Mouse (Mus musculus) gonadal fat pad, adult 2 months (tissue): ENCODE data around the gene Iqcn. TPM values are rescaled to one million over a fixed set of nuclear protein-coding genes. Genes with fewer than 3 reads are reported as not detected.
A peak's percentile ranks its signal among the peaks of the same experiment; 100 is the strongest.

Experiments used
- DNase-seq: peaks from one replicate; pipeline ENCODE4 v3.0.0-alpha.2; 2012; ENCODE audit warnings: low read depth
- polyA plus RNA-seq: library from polyadenylated mRNA; depleted of rRNA; stranded (reverse); fragments of >200 nt; gene quantifications from 2 replicates; pipeline ENCODE4 v1.2.3, GENCODE M21; 2012

The Iqcn gene
- polyA plus RNA-seq, 1 experiment: 0.55 TPM

GRCm38 (mm10) chr8:70729808-70730475 lies 26.7 kb downstream of the Iqcn start:
- DNase-seq: no peak

GRCm38 (mm10) chr8:70730956-70731355 lies 27.7 kb downstream of the Iqcn start:
- no peak for DNase-seq

DNA sequence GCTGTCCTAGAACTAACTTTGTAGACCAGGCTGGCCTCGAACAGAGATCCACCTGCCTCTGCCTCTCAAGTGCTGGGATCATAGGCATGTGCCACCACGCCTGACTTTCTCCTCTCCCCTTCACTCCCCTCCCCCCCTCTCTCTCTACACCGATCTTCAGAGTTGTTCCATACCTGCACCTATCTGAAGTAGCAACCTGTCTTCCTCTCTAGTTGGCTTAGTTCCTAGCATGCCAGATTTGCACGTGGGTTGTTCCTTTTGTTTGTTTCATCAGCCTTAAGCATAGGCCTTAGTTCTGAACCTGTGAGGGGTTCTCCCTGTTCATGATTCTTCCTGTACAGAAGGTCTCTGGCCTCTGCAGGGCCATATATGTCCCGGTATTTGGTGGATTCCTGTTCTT lies 34.4 kb downstream of the Iqcn start:
- no peak for DNase-seq

- DNase-seq: no peak
Observed at GRCm38 (mm10) chr8:70738211-70738610, 35.0 kb downstream of the Iqcn start.

GRCm38 (mm10) chr8:70741661-70742060 lies 38.4 kb downstream of the Iqcn start:
- no peak for DNase-seq

- no peak for DNase-seq
Observed at GRCm38 (mm10) chr8:70742176-70742575, 38.9 kb downstream of the Iqcn start.

DNA sequence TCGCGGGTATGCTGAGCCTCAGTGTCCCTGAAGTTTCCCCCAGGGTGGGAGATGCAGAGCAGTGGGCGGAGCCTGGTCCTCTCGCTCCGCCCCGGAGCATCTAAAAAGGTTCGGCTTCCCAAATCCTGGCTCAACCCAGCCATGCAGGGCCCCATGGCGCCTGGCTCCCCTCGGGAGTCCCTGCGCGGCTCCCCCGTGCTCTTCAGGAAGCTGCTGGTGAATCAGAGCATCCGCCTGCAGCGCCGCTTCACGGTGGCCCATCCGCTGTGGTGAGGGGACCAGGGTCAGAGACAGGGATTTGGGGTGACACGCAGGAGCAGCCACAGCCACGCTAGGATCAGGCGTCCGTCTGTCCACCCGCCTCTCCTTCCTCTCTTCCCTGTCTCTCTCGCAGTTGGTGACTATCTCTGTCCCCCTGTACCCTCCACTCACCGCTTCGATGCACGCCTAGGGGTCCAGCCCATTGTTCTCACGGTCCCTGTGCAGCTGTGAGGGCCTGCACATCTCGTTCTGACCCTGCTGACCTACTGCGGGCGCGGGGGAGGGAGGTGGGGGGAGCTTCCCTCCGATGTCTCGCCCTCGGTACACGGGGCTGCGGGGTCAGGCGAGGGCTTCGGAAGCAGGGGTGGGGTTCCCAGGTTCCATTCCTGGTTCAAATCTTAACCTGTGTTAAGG lies 39.9 kb downstream of the Iqcn start:
- no peak for DNase-seq

DNA sequence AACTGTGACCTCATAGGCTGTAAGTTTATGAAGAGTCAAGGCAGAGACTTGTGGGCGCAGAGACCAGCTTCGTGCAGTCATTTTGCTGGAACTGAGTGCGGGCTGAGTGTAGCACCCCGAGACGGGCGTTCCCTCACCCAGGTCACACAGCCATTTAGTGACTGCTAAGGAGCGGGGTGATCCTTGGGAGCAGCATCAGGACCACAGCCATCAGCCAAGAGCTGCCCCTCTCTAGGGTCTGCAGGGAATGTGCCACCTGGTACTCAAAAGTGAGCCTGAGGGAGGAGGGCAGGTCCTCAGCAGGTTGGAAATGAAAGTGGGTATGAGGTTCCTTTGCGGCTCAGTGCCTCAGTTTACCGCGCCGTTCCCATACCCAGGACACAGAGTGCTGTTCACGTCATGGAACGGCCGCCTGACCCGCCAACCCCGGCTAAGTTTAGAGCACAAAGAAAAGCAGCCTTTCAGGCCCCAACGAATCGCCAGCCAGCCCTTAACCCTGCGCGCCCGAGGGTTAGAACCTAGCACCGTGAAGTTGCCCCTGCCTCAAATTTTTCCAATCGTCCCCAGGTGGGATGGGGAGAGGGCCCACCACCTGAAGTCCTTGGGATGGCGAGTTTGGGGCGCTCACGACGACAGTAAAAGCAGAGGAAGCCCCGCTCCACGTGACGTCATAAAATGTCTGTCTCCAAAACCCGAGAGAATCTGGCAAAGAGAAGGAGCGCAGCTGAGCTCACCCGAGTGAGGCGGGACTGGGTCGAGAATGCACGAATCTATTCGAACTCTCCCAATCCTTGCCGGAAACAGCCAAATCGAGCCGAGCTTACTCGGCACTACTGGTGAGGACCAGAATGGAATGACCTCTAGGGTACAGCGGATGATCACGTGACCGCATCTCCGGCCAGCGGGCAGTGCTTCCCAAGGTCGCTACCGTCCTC lies 40.7 kb downstream of the Iqcn start:
- DNase-seq: no peak

GRCm38 (mm10) chr8:70744806-70745205 lies 41.5 kb downstream of the Iqcn start:
- no peak for DNase-seq

- DNase-seq: no peak
Observed at GRCm38 (mm10) chr8:70745691-70746220, 42.5 kb downstream of the Iqcn start.

DNA sequence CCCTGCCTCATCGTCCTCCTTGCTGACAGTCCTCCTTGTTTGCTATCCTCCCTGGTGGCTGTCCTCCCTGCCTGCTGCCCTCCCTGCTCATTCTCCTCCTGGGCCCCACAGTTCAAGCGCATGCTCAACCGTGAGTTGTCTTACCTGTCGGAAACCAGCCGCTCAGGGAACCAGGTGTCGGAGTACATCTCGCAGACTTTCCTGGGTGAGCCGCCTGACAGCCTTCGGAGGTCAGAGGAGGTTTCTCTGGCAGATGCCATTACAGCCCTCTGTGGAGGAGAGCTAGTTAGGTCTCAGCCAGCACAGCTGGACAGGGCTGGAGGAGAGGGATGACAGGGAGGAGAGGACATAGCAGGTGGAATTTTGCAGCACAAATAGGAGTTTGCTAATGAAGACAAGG lies 43.4 kb downstream of the Iqcn start:
- no peak for DNase-seq

DNA sequence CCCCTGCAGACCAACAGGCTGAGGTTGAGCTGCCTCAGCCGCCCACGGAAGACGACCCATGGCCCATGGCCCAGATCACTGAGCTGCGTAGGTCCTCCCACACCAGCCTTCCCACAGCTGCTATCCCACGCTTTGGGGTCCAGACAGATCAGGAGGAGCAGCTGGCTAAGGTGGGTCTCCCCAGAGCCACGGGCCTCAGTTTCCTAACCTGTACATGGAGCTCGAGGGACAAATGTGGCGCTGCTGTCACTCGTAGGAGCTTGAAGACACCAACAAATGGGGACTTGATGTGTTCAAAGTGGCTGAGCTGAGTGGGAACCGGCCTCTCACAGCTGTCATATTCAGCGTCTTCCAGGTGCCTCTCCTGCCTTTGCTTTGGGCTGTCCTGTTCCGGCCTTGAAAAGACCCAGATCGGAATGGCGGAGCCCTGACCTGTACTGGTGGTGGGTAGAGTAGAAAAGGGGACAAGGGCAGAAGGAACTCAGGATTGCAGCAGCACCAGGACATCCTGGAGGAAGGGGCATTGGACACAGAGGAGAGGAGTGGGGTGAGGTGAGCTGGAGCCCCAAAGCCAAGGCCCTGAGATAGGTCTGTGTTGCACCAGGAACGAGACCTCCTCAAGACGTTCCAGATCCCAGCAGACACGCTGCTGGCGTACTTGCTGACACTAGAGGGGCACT lies 44.1 kb downstream of the Iqcn start:
- DNase-seq: no peak

DNA sequence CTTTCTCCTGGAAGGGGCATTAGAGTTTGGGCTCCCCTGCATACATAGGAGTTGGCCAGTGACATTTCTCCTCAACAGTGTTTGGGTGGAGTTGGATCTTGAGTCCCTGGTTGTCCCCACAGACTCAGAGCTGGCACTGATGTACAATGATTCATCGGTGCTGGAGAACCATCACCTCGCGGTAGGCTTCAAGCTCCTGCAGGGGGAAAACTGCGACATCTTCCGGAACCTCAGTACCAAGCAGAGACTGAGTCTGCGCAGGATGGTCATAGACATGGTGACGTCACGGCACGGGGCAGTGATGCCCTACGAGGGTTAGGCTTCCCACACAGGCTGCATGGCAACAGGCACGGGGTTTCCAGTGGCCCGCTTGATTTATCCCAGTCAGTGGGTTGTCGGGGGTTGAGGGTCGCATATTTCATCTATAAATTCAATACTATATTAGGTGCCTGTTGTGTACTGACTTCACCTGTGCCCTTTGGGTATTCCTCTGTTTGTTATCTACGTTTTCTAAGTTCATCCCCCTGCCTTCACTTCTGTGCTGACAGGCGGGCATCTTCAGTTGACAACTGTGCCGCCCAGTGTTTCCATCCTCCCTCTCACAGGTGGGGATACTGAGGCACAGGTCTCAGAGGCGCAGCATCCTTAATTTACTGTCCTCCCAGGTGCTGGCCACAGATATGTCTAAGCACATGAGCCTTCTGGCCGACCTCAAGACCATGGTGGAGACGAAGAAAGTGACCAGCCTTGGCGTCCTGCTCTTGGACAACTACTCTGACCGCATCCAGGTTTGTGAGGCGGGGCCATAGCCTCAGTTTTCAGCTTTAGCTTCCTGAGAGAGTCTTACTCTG lies 45.2 kb downstream of the Iqcn start:
- DNase-seq: no peak

GRCm38 (mm10) chr8:70749097-70749674 lies 45.9 kb downstream of the Iqcn start:
- DNase-seq: no peak

- DNase-seq: no peak
Observed at GRCm38 (mm10) chr8:70750128-70750680, 46.9 kb downstream of the Iqcn start.

DNA sequence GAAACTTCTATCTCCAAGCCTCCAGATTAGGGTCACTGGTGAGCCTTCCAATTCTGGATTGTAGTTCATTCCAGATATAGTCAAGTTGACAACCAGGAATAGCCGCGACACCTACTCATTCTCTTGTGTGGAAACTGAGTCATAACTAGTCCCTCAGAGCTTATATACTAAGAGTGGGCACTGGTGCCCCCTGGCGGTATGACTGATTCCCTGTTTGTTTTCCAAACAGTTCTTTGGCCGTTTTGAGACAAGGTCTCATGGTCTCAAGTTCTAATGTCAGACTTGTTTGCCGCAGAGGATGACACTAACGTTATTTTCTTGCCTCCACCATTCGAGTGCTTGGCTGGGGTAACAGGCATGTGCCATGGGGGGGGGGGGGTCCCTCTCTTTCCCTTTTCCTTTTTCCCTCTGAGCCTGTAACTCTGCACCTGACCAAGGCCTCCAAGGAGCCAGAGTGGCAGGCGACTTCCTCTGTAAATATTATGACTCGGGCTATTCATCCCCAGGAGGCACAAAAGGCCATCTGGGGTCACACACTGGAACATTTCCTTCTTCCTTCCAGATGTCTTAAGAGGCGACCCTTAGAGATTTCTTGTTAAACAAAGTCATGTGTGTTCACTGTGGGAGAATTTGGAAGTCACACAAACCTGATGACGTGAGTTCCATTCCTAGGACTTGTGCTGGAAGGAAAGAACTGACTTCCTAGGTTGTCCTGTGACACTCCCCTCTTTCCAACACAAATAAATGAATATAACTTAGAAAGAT lies 48.9 kb downstream of the Iqcn start:
- DNase-seq: no peak

GRCm38 (mm10) chr8:70753151-70753550 lies 49.9 kb downstream of the Iqcn start:
- no peak for DNase-seq

DNA sequence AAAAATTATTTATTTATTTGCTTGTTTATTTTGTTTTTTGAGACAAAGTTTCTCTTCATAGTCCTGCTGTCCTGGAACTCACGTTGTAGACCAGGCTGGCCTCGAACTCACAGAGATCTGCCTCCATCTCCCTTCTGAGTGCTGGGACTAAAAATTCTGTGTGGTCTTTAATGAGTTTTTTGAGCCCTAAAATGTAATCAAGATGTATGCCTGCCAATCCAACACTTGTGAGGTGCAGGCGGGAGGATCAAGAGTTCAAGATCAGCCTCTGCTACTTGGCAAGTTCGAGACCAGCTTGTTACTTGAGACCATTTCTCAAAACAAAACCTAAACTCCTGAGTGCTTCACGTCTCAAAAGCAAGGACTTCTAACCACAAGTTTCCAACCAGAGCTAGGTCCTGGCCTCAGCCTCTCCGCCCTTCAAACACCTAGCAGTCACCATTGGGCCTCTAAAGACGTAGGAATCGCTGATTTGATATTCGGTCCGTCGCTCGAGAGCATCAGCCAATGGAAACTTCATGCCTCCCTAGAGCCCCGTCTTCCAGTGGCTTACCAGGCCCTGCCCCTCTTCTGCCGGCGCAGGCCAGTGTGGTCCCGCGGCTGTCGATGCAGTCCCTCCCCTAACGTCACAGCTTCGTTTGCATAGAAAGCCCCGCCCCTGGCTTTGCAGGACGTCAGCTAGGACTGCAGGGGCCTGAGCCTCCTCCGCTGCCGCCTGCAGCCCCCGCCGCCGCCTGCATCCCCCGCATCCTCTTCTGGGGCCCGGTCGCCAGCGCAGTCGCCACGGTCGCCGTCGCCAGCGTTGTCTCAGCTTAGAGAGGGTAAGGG lies 51.0 kb downstream of the Iqcn start, which contains the start of gene Rab3a:
TSS of gene Rab3a (plus strand) at position 637 of the 828 bp plus-strand sequence.
- peak; percentile 92 for DNase-seq
